Mouse (Mus musculus): ENCODE measurements around the gene Ltbp2. TPM values are rescaled to one million over a fixed set of nuclear protein-coding genes. Genes with fewer than 3 reads are reported as not detected.

Gene Ltbp2
- polyA plus RNA-seq, 1 experiment from 2014 or later = 1.6 TPM

DNA sequence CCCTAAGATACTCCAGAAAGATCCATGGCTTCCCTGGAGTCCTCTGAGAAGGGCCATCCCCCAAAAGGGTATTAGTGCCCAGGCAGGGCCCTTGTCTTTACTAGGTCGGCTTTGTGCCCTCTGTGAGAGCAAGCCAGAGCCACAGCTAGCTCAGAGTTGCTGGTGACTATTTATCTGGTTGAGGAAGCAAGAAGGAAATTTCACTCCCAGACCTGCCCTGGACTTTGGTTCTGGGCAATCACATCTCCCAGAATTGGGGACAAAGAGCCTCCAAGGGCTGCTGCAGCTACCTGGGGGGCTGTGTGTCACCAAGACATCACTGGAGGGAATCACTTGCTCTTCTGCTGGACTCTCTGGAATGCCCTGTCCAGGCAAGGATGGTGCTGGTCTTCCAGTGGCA lies 70.3 kb downstream of the Ltbp2 start:
- no peaks in the 10 kb centered on the region for H3K36me3 ChIP-seq (ENCODE audit: control insufficient read depth, insufficient read depth, low read length)
- H3K9me3 ChIP-seq (replicated peaks; ENCODE audit: control insufficient read depth, low read length) = no peaks in the 10 kb centered on the region
- WGBS = 44% methylated on average over 1 of the region's 1 CpGs
- no peak for ATAC-seq (ENCODE audit: insufficient read depth, low FRiP score)
- no peaks in the 10 kb centered on the region for H3K4me1 ChIP-seq (ENCODE audit: control insufficient read depth, insufficient read depth, low read length)
- no peak overlapping the region for H3K9ac ChIP-seq (ENCODE audit: low read length)
- peak overlapping the region; percentile 28; the same call in 1 of the 2 replicates for H3K27ac ChIP-seq (ENCODE audit: low read length)
- no peak overlapping the region for H3K4me3 ChIP-seq (replicated peaks; ENCODE audit: low read length)
- H3K27me3 ChIP-seq (ENCODE audit: control insufficient read depth, insufficient read depth, low read length) = no peaks in the 10 kb centered on the region
- H3K4me2 ChIP-seq (ENCODE audit: low read depth, low read length) = no peak overlapping the region

DNA sequence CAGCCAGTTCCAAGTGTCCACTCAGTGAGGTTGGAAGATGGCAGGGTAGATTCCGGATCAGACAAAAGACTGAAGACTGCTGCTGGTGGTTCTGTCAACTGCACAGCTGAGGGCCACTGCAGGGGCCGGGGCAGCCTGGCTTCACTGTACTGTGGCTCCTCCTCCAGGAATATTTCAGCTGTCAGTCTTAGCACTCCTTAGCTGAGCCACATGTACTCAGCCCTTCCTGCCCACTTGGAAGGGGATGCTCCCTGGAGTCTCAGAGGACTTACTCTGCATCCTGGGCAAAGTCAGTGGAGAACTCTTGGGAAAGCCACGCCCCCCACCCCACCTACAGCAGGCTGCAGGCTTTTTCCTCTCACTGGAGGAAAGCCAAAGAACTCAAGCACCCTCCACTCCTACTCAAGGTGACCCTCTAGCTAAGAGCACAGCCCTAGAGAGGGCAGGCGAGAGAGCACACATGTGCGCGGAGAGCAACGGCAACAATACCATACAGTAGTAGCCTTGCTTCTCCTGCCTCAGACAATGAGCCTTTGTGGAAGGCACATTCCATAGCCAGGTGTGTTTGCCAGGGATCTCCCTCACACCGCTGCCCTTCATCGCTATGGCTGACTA lies 71.0 kb downstream of the Ltbp2 start:
- WGBS = 58% methylated on average over 9 of the region's 9 CpGs
- Histone ChIP-seq H3K4me2 (ENCODE audit: low read depth, low read length) (no peak overlapping the region), H3K9ac (ENCODE audit: low read length) (no peak overlapping the region), H3K4me1 (ENCODE audit: control insufficient read depth, insufficient read depth, low read length) (no peaks in the 10 kb centered on the region), H3K4me3 (replicated peaks; ENCODE audit: low read length) (no peak overlapping the region), H3K27me3 (ENCODE audit: control insufficient read depth, insufficient read depth, low read length) (no peaks in the 10 kb centered on the region), H3K36me3 (ENCODE audit: control insufficient read depth, insufficient read depth, low read length) (no peaks in the 10 kb centered on the region), H3K9me3 (replicated peaks; ENCODE audit: control insufficient read depth, low read length) (no peaks in the 10 kb centered on the region), H3K27ac (ENCODE audit: low read length) (peak overlapping the region; percentile 28)
- peak; percentile 89 for ATAC-seq (ENCODE audit: insufficient read depth, low FRiP score)

DNA sequence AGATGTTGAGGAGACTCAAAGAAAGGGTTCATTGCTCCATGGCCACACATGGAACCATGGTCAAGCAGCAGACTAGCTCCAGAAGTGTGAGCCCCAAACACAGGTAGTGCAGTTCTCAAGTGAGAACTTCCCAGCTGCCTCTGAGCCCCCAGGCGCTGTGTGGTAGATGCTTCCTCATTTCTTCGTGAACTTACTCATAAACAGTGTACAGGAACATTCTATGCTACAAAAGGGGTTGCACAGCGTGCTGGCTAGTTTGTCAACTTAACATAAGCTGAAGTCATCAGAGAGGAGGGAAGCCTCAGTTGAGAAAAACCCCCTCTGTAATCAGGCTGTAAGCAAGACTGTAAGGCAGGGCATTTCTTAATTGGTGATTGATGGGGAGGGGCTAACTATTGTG lies 73.7 kb downstream of the Ltbp2 start:
- Histone ChIP-seq H3K4me2 (ENCODE audit: low read depth, low read length) (no peak overlapping the region), H3K9me3 (replicated peaks; ENCODE audit: control insufficient read depth, low read length) (no peaks in the 10 kb centered on the region), H3K36me3 (ENCODE audit: control insufficient read depth, insufficient read depth, low read length) (no peaks in the 10 kb centered on the region), H3K27ac (ENCODE audit: low read length) (no peak overlapping the region), H3K27me3 (ENCODE audit: control insufficient read depth, insufficient read depth, low read length) (no peaks in the 10 kb centered on the region), H3K9ac (ENCODE audit: low read length) (no peak overlapping the region), H3K4me3 (replicated peaks; ENCODE audit: low read length) (no peak overlapping the region), H3K4me1 (ENCODE audit: control insufficient read depth, insufficient read depth, low read length) (no peaks in the 10 kb centered on the region)
- 79% methylated on average over 3 of the region's 3 CpGs for WGBS
- no peak for ATAC-seq (ENCODE audit: insufficient read depth, low FRiP score)

DNA sequence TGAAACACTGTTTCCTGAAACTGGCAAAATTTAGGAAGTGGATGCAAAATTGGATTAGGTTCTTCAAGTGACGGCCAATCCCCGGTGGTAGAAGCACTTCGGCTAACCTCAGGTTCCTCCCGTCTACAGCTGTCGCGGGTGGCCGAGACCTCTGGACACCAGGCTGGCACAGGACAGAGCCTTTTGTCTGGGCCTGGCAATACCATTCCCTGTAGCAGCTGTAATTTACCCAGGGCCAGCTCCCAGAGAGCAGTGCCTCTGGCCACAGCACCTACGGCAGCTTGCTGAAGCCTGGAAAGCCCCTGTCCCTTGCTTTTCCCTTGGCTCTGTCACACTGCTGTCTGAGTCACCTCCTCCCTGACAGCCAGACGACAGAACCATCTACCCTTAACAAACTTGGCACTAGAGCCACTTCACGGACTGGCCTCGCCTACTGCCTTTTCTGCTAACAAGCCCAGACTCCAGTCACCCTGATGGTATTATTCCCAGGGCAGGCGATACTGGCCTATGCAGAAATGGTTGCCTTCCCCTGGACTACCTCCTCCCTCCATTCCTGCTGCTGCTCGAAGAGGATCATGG lies 74.7 kb downstream of the Ltbp2 start:
- Histone ChIP-seq H3K4me3 (replicated peaks; ENCODE audit: low read length) (no peak overlapping the region), H3K9ac (ENCODE audit: low read length) (no peak overlapping the region), H3K4me2 (ENCODE audit: low read depth, low read length) (no peak overlapping the region), H3K27me3 (ENCODE audit: control insufficient read depth, insufficient read depth, low read length) (no peaks in the 10 kb centered on the region), H3K36me3 (ENCODE audit: control insufficient read depth, insufficient read depth, low read length) (no peaks in the 10 kb centered on the region), H3K9me3 (replicated peaks; ENCODE audit: control insufficient read depth, low read length) (no peaks in the 10 kb centered on the region), H3K4me1 (ENCODE audit: control insufficient read depth, insufficient read depth, low read length) (no peaks in the 10 kb centered on the region), H3K27ac (ENCODE audit: low read length) (no peak overlapping the region)
- WGBS = 86% methylated on average over 13 of the region's 13 CpGs
- no peak for ATAC-seq (ENCODE audit: insufficient read depth, low FRiP score)

DNA sequence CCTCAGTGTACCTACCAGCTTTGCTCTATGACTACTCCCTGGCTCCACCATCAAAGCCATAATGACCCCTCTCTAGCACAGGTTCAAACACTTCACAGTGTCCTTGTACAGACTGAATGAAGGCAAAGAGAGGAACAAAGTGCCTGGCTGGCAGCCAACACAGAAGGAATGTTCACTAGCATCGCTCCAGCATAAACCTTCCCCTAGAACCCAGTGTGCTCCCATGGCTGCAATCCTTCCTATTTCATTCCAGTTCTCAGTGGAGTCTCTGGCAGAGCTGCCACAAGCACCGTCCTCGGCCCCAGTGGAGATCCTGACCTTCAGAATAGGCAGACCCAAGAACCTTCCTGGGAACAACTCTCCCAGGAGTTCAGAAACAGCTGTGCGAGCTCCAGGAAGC lies 75.9 kb downstream of the Ltbp2 start:
- Histone ChIP-seq H3K4me2 (ENCODE audit: low read depth, low read length) (no peak overlapping the region), H3K27ac (ENCODE audit: low read length) (no peak overlapping the region)
- WGBS = 42% methylated on average over 4 of the region's 4 CpGs

DNA sequence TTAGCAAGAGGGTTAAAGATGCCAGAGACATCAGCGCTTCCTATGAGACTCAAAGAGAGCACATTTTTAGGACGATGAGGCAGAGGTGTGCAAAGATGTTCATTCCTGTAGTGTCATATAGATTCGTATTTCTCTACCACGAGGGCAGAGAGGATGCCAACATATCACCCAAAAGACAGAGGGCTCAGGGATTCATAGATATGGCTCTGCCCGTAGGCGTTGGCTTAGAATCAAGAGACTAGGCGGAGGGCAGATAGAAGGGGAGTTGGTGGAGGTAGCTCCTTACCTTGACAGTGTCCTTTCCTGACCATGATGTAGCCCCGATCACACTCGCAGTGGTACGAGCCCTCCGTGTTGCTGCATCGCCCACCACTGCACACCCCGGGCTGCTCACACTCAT lies 77.2 kb downstream of the Ltbp2 start:
- Histone ChIP-seq H3K4me3 (replicated peaks; ENCODE audit: low read length) (no peak overlapping the region), H3K27ac (ENCODE audit: low read length) (no peak overlapping the region), H3K36me3 (ENCODE audit: control insufficient read depth, insufficient read depth, low read length) (no peaks in the 10 kb centered on the region), H3K9me3 (replicated peaks; ENCODE audit: control insufficient read depth, low read length) (no peaks in the 10 kb centered on the region), H3K9ac (ENCODE audit: low read length) (no peak overlapping the region), H3K4me1 (ENCODE audit: control insufficient read depth, insufficient read depth, low read length) (no peaks in the 10 kb centered on the region), H3K4me2 (ENCODE audit: low read depth, low read length) (no peak overlapping the region), H3K27me3 (ENCODE audit: control insufficient read depth, insufficient read depth, low read length) (no peaks in the 10 kb centered on the region)
- WGBS = 93% methylated on average over 13 of the region's 13 CpGs
- no peak for ATAC-seq (ENCODE audit: insufficient read depth, low FRiP score)

More for the DNA sequence above, 75.9 kb downstream of the Ltbp2 start:
- H3K36me3 ChIP-seq (ENCODE audit: control insufficient read depth, insufficient read depth, low read length) = no peaks in the 10 kb centered on the region
- H3K4me3 ChIP-seq (replicated peaks; ENCODE audit: low read length) = no peak overlapping the region
- no peaks in the 10 kb centered on the region for H3K9me3 ChIP-seq (replicated peaks; ENCODE audit: control insufficient read depth, low read length)
- H3K9ac ChIP-seq (ENCODE audit: low read length) = 0 out of 2 replicates have a peak overlapping the region, but pooled peaks have one; percentile 31
- no peak for ATAC-seq (ENCODE audit: insufficient read depth, low FRiP score)
- no peaks in the 10 kb centered on the region for H3K27me3 ChIP-seq (ENCODE audit: control insufficient read depth, insufficient read depth, low read length)
- no peaks in the 10 kb centered on the region for H3K4me1 ChIP-seq (ENCODE audit: control insufficient read depth, insufficient read depth, low read length)

DNA sequence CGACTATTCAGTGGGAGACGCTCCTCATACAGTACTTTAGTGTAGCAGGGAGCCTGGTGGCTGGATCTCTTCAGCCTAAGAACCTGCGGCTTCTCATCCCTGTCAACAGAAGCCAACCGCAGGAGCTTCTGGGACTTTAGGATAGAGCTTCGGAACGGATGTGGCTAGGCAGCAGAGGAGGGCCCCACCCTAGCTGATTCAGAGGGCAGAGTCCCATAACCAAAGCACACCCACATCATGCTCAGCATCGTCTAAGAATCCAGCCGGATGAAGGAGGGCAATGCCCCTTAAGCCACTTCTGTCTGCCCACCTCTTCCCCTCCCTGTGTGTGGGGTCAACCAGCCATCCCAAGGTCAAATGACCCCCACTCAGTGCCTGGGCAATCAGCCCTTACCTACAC lies 81.7 kb downstream of the Ltbp2 start:
- H3K27ac ChIP-seq (ENCODE audit: low read length) = no peak overlapping the region
- H3K4me1 ChIP-seq (ENCODE audit: control insufficient read depth, insufficient read depth, low read length) = peaks cover 6% of the 10 kb centered on the region; the same call in 1 of the 2 replicates
- no peaks in the 10 kb centered on the region; the same call in 1 of the 2 replicates for H3K27me3 ChIP-seq (ENCODE audit: control insufficient read depth, insufficient read depth, low read length)
- no peak overlapping the region for H3K9ac ChIP-seq (ENCODE audit: low read length)
- H3K36me3 ChIP-seq (ENCODE audit: control insufficient read depth, insufficient read depth, low read length) = no peaks in the 10 kb centered on the region
- H3K9me3 ChIP-seq (replicated peaks; ENCODE audit: control insufficient read depth, low read length) = no peaks in the 10 kb centered on the region
- no peak overlapping the region for H3K4me2 ChIP-seq (ENCODE audit: low read depth, low read length)
- 83% methylated on average over 8 of the region's 8 CpGs for WGBS
- H3K4me3 ChIP-seq (replicated peaks; ENCODE audit: low read length) = no peak overlapping the region
- ATAC-seq (ENCODE audit: insufficient read depth, low FRiP score) = no peak

DNA sequence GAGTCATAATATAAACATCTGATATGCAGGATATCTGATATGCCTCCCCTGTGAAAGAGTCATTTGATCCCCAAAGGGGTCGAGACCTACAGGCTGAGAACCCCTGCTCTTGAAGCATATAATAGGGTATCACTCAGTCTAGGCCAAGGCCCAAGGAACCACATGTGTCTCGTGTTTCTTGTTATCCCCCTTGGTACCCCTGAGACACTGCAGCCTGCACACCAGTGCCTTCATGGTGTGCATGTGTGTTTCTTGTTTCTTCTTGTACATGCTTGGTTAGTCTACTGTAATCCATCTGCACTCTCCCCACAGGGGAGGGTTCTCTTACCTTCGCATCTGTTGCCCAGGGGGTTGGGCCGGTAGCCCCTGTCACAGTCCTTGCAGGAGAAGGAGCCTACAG lies 83.7 kb downstream of the Ltbp2 start:
- Histone ChIP-seq H3K27me3 (ENCODE audit: control insufficient read depth, insufficient read depth, low read length) (no peaks in the 10 kb centered on the region; the same call in 1 of the 2 replicates), H3K4me2 (ENCODE audit: low read depth, low read length) (no peak overlapping the region), H3K4me3 (replicated peaks; ENCODE audit: low read length) (no peak overlapping the region), H3K36me3 (ENCODE audit: control insufficient read depth, insufficient read depth, low read length) (no peaks in the 10 kb centered on the region), H3K27ac (ENCODE audit: low read length) (no peak overlapping the region), H3K4me1 (ENCODE audit: control insufficient read depth, insufficient read depth, low read length) (peaks cover 6% of the 10 kb centered on the region; the same call in 1 of the 2 replicates), H3K9me3 (replicated peaks; ENCODE audit: control insufficient read depth, low read length) (no peaks in the 10 kb centered on the region), H3K9ac (ENCODE audit: low read length) (no peak overlapping the region; the same call in 1 of the 2 replicates)
- no peak for ATAC-seq (ENCODE audit: insufficient read depth, low FRiP score)
- 71% methylated on average over 4 of the region's 4 CpGs for WGBS

DNA sequence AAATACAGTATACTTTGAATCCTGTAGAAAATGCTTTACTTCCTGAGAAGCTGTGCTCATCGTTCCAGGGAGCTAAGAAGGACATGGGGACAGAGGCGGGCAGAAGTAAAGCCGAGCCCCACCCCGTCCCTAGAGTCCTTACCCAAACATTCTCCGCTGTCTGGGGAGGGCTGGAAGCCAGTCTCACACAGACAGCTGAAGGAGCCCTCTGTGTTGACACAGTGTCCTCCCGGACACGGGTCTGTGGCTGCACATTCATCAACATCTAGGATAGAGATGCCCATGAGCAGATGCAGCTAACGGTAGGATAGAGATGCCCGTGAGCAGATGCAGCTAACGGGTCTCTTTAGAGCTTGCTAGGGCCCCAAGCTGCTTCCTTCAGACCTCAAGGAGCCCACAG lies 85.5 kb downstream of the Ltbp2 start:
- ATAC-seq (ENCODE audit: insufficient read depth, low FRiP score) = no peak
- Histone ChIP-seq H3K9ac (ENCODE audit: low read length) (no peak overlapping the region), H3K9me3 (replicated peaks; ENCODE audit: control insufficient read depth, low read length) (no peaks in the 10 kb centered on the region), H3K36me3 (ENCODE audit: control insufficient read depth, insufficient read depth, low read length) (no peaks in the 10 kb centered on the region), H3K4me2 (ENCODE audit: low read depth, low read length) (no peak overlapping the region), H3K4me1 (ENCODE audit: control insufficient read depth, insufficient read depth, low read length) (peaks cover 6% of the 10 kb centered on the region; the same call in 1 of the 2 replicates), H3K27me3 (ENCODE audit: control insufficient read depth, insufficient read depth, low read length) (no peaks in the 10 kb centered on the region; the same call in 1 of the 2 replicates), H3K4me3 (replicated peaks; ENCODE audit: low read length) (no peak overlapping the region), H3K27ac (ENCODE audit: low read length) (no peak overlapping the region)
- WGBS = 28% methylated on average over 10 of the region's 10 CpGs

All from stomach, embryonic 16.5 days (tissue).